Mouse (Mus musculus) skeletal muscle tissue, adult 2 months (tissue): ENCODE data around the gene Rftn2.

Experiments
- DNase-seq: peaks from one replicate; pipeline ENCODE4 v3.0.0-alpha.2; 2012; ENCODE audit warnings: low read depth, low spot score

Rftn2 gene

DNA sequence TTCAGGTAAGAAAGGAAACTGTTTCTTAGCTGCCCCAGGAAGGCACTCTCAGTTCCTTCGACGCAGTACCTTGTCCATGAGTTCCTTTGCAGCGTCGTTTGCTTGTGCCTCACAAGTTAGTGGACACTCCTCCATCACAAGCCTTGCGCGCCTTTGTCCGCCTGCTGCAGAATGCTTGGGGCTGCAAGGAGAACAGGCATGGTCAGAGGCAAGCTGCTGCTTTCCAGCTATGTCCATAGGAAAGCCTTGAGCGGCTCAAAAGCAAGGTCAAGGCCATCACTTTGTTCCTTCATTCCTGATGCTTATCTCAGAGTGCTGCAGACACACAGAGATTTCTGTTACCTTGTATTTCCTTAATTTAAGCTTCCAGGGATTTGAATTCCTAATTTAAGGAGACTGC, 15.5 kb downstream of the Rftn2 start:
- no peak for DNase-seq

DNA sequence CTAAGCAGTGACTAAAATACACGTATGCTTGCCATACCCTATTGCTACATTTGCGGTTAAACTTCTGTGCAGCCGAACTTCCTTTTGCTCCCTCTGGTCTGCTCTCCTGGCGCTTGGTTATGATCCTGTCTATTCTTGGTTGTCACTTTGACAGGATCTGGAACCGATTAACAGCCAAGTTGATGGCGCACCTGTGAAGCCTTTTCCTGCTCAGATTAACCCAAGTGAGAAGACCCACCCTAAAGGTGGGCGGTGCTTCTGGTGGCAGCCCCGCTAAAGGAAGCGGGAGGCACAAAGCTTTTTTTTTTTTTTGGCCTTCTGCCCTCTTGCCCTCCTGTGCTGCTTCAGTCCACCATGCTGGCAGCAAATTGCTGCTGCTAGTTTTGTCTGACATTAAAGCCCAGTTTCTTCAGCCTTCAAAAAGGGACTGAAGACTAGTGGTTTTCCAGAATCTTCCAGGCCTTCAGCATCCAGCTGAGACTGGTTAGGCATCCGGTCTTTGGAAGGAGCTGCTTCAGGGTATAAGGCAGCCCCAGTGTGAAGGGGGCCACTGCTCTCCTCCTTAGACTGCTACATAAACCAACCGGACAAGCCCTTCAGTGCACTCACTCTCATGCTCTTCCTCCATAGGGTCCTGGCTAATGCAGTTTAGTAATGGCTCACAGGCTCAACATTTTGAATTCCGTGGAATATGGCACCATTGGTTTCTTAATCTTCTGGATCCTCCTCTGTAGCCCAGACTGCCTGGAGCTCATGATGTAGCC, 16.2 kb downstream of the Rftn2 start:
- no peak for DNase-seq

DNA sequence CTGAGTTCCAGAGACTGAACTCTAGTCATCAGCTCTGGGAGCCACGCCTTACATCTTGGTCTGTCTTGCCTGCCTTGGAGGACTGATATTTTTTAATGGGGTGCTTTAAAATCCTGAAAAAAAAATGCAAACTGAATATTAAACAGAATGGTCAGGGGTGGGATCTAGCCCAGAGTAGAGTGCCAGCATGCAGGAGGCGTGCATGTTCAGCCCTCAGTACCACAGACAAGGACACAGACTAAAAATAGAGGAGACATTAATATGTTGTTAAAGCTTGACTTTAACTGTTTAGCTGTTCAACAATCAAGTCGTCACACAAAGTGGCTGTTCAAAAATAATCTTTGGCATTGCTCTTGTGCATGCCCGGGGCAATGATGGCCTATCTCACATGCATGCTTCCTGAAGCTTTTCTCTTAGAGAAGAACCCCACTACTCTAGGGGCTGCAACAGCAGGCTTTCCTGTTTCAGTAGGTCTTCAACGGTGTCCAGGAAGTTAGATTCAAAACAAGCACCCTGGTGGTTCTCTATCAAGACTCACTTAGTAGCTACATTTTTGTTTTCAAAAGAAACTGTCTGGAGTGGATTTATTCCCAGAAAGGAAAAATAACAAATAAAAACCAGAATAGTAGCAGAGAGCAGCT, 18.0 kb downstream of the Rftn2 start:
- no peak for DNase-seq

DNA sequence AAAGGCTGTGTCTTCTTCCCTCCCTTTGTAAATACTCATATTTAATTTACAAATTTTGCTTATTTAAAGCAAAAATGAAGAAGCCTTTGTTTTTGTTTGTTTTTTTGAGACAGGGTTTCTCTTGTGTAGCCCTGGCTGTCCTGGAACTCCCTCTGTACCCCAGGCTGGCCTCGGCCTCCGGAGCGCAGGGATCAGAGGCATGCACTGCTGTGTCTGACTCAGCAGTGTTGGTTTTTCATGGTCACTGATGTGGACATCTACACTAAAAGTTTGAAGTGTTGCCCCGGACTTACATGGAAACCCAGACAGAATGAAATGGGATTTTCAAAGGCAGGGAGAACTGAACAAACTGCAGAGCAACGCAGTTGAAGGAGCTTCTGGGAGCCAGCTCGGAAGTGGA, 19.0 kb downstream of the Rftn2 start:
- DNase-seq, result no peak

DNA sequence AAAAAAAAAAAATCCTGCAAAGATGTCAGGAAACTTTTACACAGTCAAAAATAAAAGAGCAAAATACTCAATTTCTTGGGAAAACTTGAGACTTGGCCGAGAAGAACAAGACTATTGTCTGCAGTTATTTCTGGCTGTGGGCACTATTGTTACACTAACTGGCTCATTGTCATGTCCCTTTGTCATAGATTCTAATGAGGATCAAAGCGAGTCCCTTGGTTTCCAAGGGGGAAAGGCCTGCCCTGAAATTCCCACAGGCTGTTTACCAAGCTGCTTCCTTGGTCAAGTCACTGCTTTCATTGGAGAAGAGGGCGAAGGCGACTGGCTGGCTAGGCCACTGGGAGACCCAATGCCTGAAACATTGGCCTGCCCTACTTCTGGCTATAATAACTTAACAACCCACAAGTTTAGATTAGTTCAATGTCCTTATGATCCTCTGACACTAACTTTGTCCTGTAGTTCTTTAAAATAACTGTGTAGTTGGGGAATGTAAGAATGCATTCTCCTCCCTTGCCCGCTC, 20.7 kb downstream of the Rftn2 start:
- DNase-seq, result no peak

DNA sequence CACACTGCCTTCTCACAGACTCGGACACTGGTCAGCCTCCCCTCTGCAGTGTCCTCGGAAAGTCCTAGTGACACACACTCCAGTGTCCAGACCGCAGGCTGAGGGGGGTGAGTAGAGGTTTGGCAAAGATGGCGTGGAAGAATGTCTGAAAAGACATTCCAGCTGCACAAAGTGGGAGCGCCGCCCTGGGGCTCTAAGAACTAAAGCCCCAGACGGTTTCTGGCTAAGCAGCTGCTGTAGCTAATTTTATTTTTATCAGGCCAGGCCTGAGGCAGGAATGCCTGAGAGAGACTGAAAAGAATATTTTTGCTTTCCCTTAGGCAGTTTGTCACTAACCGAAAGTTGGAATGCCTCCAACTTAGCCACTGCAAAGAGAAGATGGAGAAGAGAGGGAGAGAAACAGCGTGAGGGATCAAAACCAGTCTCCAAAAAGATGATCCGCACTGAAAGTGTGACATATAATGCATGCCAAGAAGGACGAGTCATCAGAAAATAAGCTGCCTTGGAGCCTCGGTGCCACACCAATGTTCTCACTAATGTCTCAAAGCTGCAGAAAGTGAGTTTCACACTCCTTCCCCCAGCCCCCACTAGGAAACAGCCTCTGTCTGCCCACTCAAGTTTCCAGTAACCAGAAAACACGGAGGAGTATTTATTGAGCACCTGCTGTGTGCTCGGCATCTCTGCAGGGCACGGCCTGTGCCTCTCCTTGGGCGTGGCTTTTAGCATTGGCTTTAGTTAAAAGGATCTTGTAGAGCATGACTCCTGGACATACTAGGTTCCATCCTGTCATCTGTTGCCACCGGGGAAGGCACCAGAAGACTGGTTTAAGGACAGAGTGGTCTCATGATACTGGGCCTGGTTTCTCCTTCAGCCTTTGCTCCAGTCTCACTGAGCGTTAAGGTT, 24.5 kb downstream of the Rftn2 start:
- DNase-seq, result peak; percentile 52

DNA sequence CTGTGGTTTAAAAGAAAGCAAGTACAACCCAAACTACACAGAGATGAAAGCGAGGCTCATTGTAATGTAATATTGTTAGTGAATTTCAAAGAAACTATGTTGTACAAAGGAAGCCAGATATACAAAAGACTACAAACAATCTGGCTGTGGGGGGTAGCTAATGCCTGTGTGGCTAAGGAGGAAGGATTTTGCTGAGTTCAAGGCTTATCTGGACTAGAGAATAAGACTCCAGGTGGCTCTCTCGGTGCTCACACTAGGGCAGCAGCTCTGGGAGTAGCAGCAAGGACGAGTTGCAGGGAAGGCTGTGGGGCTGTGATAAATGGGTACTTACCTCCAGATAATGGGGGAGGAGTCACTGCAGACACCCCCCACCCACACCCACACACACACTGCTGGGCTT, 27.9 kb downstream of the Rftn2 start:
- no peak for DNase-seq

DNA sequence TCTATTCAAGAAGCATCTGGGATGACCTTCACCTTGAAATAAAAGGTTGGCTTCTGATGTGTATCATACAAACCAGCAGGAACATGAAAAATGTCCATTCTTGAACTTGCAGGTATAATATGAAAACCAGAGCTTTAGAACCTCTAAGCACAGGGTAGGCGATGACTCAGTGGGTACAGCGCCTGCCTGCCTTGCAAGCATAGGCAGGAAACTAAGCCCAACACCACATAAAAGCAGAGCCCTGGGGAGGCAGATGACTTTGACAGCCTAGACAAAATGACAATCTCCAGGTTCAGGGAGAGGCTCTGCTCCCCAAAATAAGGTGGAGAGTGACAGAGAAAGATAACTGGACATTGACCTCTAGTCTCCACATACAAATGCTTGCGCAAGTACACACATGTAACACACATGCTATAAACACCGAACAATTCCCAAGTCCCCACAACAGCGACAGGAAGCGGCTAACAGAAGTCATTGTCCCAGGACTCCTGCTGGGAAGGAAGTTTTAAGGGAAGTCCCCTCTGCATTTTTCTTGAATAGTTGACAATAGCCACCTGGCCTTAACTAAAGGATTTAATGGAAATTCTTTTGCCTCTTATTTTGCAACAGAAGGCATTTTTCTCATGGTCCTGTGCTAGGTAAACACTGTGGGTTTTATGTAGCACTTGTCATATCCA, 30.1 kb downstream of the Rftn2 start:
- DNase-seq, result no peak

DNA sequence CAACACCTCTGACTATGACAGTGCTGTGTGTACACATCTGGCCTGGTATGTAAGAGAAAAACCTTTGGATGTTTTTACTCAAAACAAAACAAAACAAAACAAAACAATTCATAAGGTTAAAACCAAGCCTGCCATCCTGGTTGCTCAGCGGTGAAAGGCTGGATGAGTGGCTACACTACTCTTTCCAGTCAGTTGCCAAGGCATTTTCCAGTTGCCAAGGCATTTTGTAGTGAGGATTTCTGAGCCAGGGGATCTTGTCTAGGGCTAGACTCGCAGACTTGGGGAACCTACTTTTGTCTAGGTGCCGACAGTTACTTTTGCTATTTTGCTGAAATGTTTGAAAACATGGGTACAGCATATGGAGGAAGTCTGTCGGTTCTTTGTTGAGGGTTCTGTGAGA, 31.6 kb downstream of the Rftn2 start:
- no peak for DNase-seq

DNA sequence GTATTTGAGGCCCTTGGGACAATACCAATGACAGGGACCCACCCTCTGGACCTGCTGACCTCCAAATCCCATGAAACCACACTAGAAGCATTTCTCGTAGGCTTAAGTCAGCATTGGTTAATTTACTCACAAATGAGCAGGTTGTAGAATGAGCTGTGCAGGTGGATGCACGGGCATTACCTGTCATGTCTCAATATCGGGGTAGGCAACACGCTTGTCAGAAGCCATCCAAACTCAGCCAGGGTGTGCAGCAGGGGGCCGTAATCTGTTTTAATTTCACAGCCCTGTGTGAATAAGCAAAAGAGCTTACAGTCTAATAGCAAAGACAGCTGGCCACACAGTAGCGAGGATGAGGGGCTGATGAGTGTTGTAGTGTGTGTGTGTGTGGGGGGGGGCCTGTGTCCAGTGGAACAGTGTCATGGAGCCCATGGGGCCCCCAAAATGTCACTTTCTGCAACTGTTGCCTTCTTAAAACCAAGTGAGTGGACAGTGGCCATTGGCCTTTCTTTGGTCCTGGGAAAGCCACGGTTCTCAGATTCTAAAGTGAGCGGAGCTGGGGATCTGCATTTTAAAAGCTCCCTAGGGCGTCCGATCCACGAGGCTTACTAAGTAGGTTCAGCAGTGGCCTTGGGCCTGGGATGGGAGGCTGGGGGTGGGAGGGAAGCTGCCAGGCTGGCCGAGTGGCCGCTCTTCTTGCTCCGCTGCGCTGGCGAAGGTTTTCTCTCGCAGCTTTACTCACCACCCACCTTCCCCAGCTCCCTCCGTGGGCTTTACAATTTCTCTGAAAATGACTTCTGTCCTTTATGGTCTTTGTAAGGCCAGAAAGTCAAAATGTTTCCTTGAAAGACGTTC, 32.3 kb downstream of the Rftn2 start:
- no peak for DNase-seq

DNA sequence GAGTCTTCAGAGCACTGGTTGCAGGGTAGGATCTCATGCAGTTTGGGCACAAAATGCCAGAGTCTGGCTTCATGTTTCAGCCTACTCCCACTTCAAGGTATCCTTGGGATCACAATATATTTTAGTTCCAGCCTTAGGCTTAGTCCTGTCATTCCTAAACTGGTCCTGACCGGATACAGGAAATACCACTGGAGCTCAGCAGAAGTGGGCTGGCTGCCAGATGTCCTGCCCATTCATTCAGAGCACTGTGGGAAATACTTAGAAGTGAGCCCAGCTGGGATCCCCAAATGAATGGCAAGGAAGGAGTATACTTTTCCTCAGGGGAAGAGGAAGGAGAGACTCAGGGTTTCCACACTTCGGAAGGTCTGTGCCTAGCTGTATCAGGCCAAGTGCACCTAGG, 33.3 kb downstream of the Rftn2 start:
- DNase-seq, result peak; percentile 19

DNA sequence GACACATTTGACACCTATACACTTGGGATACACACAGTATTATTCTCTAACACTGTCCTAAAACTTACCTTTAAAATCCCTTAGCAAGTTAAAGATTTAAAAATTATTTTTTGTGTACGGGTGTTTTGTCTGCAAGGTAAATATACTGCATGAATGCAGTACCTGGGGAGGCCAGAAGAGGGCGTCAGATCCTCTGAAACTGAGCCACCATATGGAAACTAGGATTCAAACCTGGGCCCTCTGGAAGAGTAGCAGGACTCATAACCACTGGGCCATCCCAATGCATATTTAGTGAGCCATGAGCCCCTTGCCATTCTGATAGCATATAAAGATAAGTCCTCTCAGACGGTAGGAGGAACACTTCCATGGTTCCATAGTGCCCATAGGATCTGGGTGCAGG, 33.8 kb downstream of the Rftn2 start:
- no peak for DNase-seq

DNA sequence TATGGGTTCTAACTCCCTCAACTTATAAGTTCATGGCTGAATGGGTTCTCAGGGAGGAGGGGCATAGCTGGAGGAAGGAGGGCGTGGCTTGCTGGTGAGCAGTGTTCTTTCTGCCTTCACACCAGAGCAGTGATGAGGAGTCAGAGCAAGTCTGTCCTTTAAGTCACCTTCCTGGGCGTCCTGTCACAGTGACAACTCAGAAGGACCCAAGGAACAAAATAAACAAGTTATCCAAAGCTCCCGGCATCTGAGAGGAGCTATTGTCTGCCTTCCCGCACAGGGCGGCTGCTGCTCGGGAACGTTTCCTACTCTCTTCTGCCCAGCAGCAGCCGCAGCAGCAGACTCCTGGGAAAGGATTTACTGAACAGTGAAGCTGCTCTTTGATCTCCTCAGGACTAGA, 34.6 kb downstream of the Rftn2 start:
- DNase-seq, result no peak

DNA sequence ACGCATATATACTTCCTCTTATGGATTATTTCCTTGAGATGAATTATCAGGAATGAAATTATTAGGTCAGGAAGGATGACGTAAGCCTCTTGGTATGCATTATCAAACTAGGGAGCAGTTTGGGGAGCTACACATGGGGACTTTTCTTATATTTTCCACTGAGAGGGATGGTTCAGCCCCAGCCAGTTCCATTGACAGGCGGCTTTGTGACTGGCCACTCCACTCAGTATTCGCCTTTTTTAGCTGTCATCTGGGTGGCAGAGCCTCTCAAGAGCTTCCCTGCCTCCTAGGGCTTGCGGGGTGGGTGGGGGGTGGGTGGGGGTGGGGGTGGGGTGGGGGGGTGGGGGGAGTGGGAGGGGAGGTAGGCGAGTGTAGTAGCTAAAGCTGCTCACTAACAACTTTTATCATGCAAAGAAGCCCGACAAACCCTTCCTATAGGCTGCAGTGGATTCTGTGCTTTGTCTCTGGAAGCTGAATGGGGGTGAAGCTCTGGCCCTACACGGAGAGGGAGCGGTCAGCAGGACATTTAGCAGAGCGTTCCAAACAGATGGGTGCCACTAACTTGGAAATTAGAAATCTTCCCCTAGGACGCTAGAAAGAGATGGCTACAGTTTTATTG, 39.9 kb downstream of the Rftn2 start:
- no peak for DNase-seq

DNA sequence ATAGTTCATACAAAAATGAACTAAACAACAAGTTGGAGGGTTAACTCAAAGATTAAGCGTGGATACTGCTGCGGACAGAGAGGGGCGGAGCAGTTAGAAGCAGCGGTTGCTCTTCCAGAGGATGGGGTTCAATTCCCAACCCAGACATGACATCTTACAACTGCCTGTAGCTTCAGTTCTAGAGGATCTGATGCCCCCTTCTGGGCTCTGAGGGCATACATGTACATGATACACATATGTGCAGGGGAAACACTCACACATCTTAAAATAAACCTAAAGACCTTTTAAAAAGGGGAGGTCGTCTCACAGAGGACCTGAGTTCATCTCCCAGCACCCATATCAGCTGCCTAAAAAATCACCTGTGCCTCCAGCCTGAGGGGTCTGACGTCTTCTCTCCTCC, 40.9 kb downstream of the Rftn2 start:
- DNase-seq, result no peak

DNA sequence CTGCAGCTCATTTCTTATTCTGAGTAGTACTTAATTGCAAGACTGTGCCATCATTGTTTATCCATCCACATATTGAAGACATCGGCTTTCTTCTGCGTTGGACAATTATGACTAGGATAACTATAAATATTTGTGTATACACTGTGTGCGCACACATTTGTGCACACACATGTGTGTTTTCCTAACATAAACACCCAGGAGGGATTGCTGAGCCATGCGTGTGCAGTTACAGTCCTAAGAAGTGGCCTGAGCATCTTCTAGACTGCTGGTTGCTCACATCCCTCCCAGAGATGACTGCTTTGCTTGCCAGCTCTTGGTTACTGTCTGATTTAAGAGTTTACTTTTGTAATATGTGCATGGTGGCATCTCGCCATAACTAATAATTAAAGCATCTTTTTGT, 44.2 kb downstream of the Rftn2 start:
- DNase-seq, result no peak

DNA sequence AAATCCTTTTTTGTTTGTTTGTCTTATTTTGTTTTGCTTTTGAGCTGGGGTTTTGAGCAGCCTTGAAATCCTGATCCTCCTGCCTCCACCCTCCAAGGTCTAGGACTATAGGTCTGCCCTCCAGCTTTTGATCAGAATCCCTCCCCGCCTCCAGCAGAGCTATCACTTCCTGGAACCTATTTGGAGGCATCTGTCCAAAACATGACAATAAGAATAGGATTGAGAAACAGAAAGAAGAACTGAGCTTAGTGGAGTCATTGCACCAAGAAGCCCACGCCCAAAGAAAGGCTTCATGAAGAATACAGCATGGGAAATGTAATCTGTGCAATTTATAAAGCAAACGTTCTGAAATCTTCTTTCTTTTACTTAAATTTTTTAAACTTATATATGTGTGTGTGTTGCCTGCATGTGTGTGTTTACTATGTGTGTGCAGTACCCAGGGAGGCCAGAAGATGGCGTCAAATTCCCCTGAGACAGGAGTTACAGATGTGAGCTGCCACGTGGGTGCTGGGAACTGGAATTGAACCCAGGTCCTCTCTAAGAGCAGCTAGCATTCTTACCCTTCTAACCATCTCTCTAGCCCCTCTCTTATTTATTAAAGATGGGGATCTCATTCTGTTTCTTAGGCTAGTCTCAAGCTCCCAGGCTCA, 46.5 kb downstream of the Rftn2 start:
- no peak for DNase-seq

DNA sequence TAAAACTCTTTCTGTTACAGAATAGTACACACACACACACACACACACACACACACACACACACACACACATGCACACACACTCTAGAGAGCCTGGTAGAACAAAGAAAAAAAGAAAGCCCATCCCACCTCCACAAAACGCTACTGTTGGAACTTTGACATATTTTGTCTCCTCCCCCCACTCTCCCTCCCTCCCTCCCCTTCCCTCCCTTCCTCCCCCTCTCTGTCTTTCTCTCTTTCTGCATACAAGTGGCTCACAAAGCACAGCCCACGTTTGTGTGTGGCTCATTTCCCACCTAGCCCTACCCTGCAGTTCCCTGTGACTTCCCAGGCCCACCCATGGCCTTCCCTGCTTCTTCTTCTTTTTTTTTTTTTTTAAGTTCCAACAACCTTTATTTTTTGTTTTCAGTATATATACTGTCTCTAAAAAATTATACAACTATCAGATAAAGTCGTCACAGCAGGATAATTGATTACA, 52.0 kb downstream of the Rftn2 start:
- DNase-seq, result no peak

DNA sequence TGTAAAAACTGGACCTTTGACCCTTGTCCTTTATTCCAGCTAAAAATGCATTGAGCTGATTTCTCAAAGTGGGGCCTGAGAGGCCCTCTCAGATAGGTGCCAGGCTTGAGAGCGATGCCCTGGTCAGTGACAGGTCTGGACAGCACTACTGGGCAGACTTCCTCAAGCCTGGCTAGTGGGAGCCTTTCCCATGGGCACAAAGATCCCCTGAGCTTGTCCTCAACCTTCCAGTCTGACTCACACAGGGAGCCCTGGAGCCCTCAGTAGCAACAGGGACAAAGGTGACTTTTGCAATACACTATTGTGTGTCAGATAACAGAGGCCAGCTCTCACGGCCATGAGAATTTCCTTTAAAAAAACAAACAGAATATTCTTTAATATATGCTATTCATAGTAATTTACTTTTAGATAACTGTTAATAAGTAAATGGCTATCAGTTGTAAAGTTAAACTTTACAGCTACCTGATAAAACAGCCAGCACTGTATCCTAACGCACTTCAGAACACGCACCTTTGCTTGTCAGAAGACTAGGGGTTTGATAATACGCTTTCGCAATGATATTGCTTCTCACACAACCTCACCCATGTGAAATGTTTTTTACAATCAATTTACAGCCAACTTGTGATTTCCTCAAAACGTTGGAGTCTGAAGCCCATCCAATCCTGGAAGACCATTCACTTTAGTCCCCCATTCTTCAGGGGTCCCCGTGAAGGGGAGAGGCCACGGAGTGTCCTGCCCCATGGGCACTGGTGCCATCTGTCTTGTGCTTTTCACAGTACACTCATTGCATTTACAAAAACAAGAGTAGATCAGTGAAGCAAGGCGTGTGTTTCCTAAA, 52.6 kb downstream of the Rftn2 start:
- no peak for DNase-seq
